Mouse (Mus musculus) testis, adult 2 months (tissue): ENCODE measurements around the gene Zfp423.

Experiments used
- CTCF ChIP-seq: fragments of 200-500 bp; IDR thresholded peaks from 2 replicates; pipeline ENCODE4 v1.5.1; 2012; ENCODE audit warnings: low read depth, mild to moderate bottlenecking, inconsistent platforms, low read length, moderate library complexity; ENCODE audit not compliant: control insufficient read depth, insufficient read depth, insufficient replicate concordance
- POLR2A ChIP-seq: fragments of 200-500 bp; IDR thresholded peaks from 2 replicates; pipeline ENCODE4 v1.6.1; 2012; ENCODE audit warnings: low read depth, mild to moderate bottlenecking, inconsistent platforms, low read length, moderate library complexity; ENCODE audit not compliant: control insufficient read depth

- TF ChIP-seq CTCF (no peak), POLR2A (no peak)
Measured at GRCm38 (mm10) chr8:87700321-87700720, 259.1 kb downstream of the Zfp423 start.
